Mouse (Mus musculus) CH12.LX (cell line): ENCODE measurements around the gene Syn3. TPM values are rescaled to one million over a fixed set of nuclear protein-coding genes. Genes with fewer than 3 reads are reported as not detected.

Source experiments
- DNase-seq: peaks from one replicate; pipeline ENCODE4 v3.0.0-alpha.2; 2013; ENCODE audit errors: extremely low read depth
- H3K27ac ChIP-seq: 2 replicates; pipeline ENCODE4 v1.5.1; 2012; ENCODE audit warnings: low read depth, mild to moderate bottlenecking, control low read depth, moderate library complexity; ENCODE audit not compliant: insufficient read depth
- H3K27me3 ChIP-seq: replicated peaks from 2 replicates; pipeline ENCODE3; 2012; ENCODE audit warnings: inconsistent platforms
- H3K36me3 ChIP-seq, 2 experiments: replicated peaks in 1 of 2; 2 replicates each; pipeline versions ENCODE3 to v1.6.1; 2012; ENCODE audit warnings: inconsistent platforms in 1 of 2, low read length in 1 of 2, mild to moderate bottlenecking in 1 of 2, mixed read lengths in 1 of 2, moderate library complexity in 1 of 2; ENCODE audit not compliant: control insufficient read depth in 1 of 2, insufficient read depth in 1 of 2
- H3K4me1 ChIP-seq, 2 experiments: 2 replicates each; pipeline ENCODE4 v1.6.1; 2012; ENCODE audit warnings: inconsistent platforms in 1 of 2, moderate library complexity in 1 of 2; ENCODE audit not compliant: insufficient read depth in 2 of 2, control insufficient read depth in 1 of 2
- H3K4me2 ChIP-seq: 2 replicates; pipeline ENCODE4 v1.6.1; 2012; ENCODE audit warnings: low read depth, mild to moderate bottlenecking, control low read depth; ENCODE audit not compliant: poor library complexity, insufficient read depth, severe bottlenecking
- H3K4me3 ChIP-seq, 3 experiments: fragments of 150-350 bp in 1 of 3; sonication (generic) in 1 of 3; replicated peaks in 1 of 3; 2 replicates each; pipeline versions ENCODE3 to v1.5.1; 2011 to 2012; ENCODE audit warnings: low read depth in 2 of 3, low read length in 2 of 3, mild to moderate bottlenecking in 2 of 3, moderate library complexity in 2 of 3, control low read depth in 1 of 3, improper control_type of control experiment in 1 of 3, inconsistent platforms in 1 of 3, mixed read lengths in 1 of 3; ENCODE audit not compliant: poor library complexity in 1 of 3
- H3K79me2 ChIP-seq: replicated peaks from 2 replicates; pipeline ENCODE4 v1.6.1; 2012; ENCODE audit warnings: mild to moderate bottlenecking, moderate library complexity; ENCODE audit not compliant: control insufficient read depth, poor library complexity, insufficient read depth, severe bottlenecking; ENCODE audit errors: extremely low read depth
- H3K9ac ChIP-seq: 2 replicates; pipeline ENCODE4 v1.6.1; 2012; ENCODE audit warnings: low read depth, mild to moderate bottlenecking, control low read depth, moderate library complexity; ENCODE audit not compliant: insufficient read depth
- H3K9me3 ChIP-seq: replicated peaks from 2 replicates; pipeline ENCODE3; 2012; ENCODE audit warnings: low read length, inconsistent platforms, mixed read lengths
- CHD1 ChIP-seq: IDR thresholded peaks from 2 replicates; pipeline ENCODE4 v1.6.1; 2012; ENCODE audit warnings: low read depth, low read length, improper control_type of control experiment, inconsistent platforms
- EP300 ChIP-seq: IDR thresholded peaks from 2 replicates; pipeline ENCODE4 v1.6.1; 2011; ENCODE audit warnings: low read length, improper control_type of control experiment
- ETS1 ChIP-seq: conservative IDR thresholded peaks from 2 replicates; pipeline ENCODE4 v1.6.1; 2012; ENCODE audit warnings: low read depth, mild to moderate bottlenecking, inconsistent platforms, low read length, improper control_type of control experiment, moderate library complexity
- IRF4 ChIP-seq: IDR thresholded peaks from 2 replicates; pipeline ENCODE4 v1.6.1; 2014; ENCODE audit warnings: low read depth, mild to moderate bottlenecking, inconsistent platforms, low read length, improper control_type of control experiment
- JUND ChIP-seq: conservative IDR thresholded peaks from 2 replicates; pipeline ENCODE4 v1.6.1; 2011; ENCODE audit warnings: low read depth, low read length, improper control_type of control experiment
- KAT2A ChIP-seq: IDR thresholded peaks from 2 replicates; pipeline ENCODE4 v1.6.1; 2012; ENCODE audit warnings: low read length, improper control_type of control experiment, inconsistent platforms; ENCODE audit not compliant: insufficient replicate concordance
- MAZ ChIP-seq: IDR thresholded peaks from 2 replicates; pipeline ENCODE4 v1.6.1; 2012; ENCODE audit warnings: low read depth, mild to moderate bottlenecking, inconsistent platforms, low read length, improper control_type of control experiment, moderate library complexity
- MEF2A ChIP-seq: IDR thresholded peaks from 2 replicates; pipeline ENCODE4 v1.6.1; 2014; ENCODE audit warnings: low read depth, mild to moderate bottlenecking, inconsistent platforms, low read length, improper control_type of control experiment, borderline replicate concordance
- MXI1 ChIP-seq: IDR thresholded peaks from 2 replicates; pipeline ENCODE4 v1.6.1; 2011; ENCODE audit warnings: mild to moderate bottlenecking, low read depth, low read length, improper control_type of control experiment
- MYC ChIP-seq: IDR thresholded peaks from 2 replicates; pipeline ENCODE4 v1.6.1; 2011; ENCODE audit warnings: low read depth, mild to moderate bottlenecking, improper control_type of control experiment, low read length
- NELFE ChIP-seq: IDR thresholded peaks from 2 replicates; pipeline ENCODE4 v1.6.1; 2011; ENCODE audit warnings: low read depth, low read length, improper control_type of control experiment
- PAX5 ChIP-seq: IDR thresholded peaks from 2 replicates; pipeline ENCODE4 v1.6.1; 2012; ENCODE audit warnings: low read length, inconsistent platforms, mixed read lengths
- POLR2AphosphoS2 ChIP-seq: IDR thresholded peaks from 2 replicates; pipeline ENCODE4 v1.6.1; 2011; ENCODE audit warnings: low read depth, low read length, improper control_type of control experiment
- RCOR1 ChIP-seq: conservative IDR thresholded peaks from 2 replicates; pipeline ENCODE4 v1.6.1; 2012; ENCODE audit warnings: low read depth, mild to moderate bottlenecking, inconsistent platforms, low read length, improper control_type of control experiment
- TCF12 ChIP-seq: IDR thresholded peaks from 2 replicates; pipeline ENCODE4 v1.6.1; 2014; ENCODE audit warnings: low read depth, mild to moderate bottlenecking, inconsistent platforms, low read length, improper control_type of control experiment
- UBTF ChIP-seq: IDR thresholded peaks from 2 replicates; pipeline ENCODE4 v1.6.1; 2012; ENCODE audit warnings: low read depth, mild to moderate bottlenecking, inconsistent platforms, low read length, improper control_type of control experiment, moderate library complexity
- USF1 ChIP-seq: IDR thresholded peaks from 2 replicates; pipeline ENCODE4 v1.6.1; 2014; ENCODE audit warnings: low read depth, mild to moderate bottlenecking, inconsistent platforms, low read length, improper control_type of control experiment
- ZKSCAN1 ChIP-seq: IDR thresholded peaks from 2 replicates; pipeline ENCODE4 v1.6.1; 2012; ENCODE audit warnings: low read depth, inconsistent platforms, low read length, improper control_type of control experiment, borderline replicate concordance
- ZNF384 ChIP-seq: IDR thresholded peaks from 2 replicates; pipeline ENCODE4 v1.6.1; 2012; ENCODE audit warnings: low read depth, low read length, improper control_type of control experiment, inconsistent platforms
- dilution Hi-C: fragments of 300-500 bp; cut with MboI; formaldehyde crosslinking; loops from 2 replicates; pipeline ENCODE4 v1.14.3; 2020; ENCODE audit warnings: low sequenced_read_pairs; ENCODE audit not compliant: extremely low pct_unique_long_range_greater_than_20kb, extremely low pct_ligation_motif_present
- in situ Hi-C: fragments of 300-500 bp; cut with MboI; formaldehyde crosslinking; loops from 3 replicates; pipeline ENCODE4 v1.14.3; 2019; ENCODE audit warnings: low sequenced_read_pairs, low pct_ligation_motif_present, low pct_unique_long_range_greater_than_20kb, mixed read lengths
- polyA plus RNA-seq: library from polyadenylated mRNA; unstranded; fragments of >175 nt; gene quantifications from 2 replicates; pipeline ENCODE4 v1.2.1, GENCODE M21; 2012; ENCODE audit warnings: low read depth; ENCODE audit not compliant: insufficient read length
- total RNA-seq, 2 experiments: library from RNA; depleted of rRNA; stranded (reverse); fragments of 300-350 nt in 1 of 2; fragments of >200 nt in 1 of 2; gene quantifications; 2 replicates each; pipeline ENCODE4 v1.2.3; 2012 to 2014

Syn3 gene
- total and polyA plus RNA-seq, 3 experiments: 2.8 to 8.9 (median 5.6) TPM

DNA sequence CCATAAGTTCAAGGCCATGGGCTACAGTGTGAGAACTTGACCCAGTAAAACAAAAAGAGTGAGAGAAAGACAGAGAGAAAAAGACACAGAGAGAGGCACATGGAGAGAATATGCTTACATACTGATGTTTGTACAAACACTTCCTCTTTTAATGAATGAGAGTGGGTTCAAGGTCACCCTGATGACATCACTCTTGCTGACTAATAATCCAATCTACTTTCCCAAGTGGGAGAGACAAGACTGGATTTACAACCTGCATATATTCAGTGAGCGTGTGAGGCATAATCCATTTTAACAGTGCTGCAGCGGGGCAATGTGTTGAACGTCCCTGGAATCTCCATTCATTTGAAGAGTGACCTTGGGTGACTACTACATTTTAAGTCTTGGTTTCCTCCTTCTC, 256.0 kb downstream of the Syn3 start:
- H3K9ac ChIP-seq: no peak overlapping the region
- no peaks in the 10 kb centered on the region for H3K27me3 ChIP-seq
- H3K79me2 ChIP-seq: no peaks in the 10 kb centered on the region
- H3K9me3 ChIP-seq: no peaks in the 10 kb centered on the region
- H3K4me3 ChIP-seq: no peak overlapping the region
- no peaks in the 10 kb centered on the region for H3K36me3 ChIP-seq
- dilution Hi-C loops: no loop called here
- peak; percentile 26 for DNase-seq
- H3K4me2 ChIP-seq: no peak overlapping the region
- peaks cover 21 to 39% of the 10 kb centered on the region in 2 experiments for H3K4me1 ChIP-seq
- no peak for TF ChIP-seq POLR2AphosphoS2
- TF ChIP-seq EP300: peak; percentile 45; the same call in 1 of the 2 replicates
- TF ChIP-seq, all 38 proteins: peak for 1
- in situ Hi-C loops: no loop called here
- no peak overlapping the region for H3K27ac ChIP-seq

DNA sequence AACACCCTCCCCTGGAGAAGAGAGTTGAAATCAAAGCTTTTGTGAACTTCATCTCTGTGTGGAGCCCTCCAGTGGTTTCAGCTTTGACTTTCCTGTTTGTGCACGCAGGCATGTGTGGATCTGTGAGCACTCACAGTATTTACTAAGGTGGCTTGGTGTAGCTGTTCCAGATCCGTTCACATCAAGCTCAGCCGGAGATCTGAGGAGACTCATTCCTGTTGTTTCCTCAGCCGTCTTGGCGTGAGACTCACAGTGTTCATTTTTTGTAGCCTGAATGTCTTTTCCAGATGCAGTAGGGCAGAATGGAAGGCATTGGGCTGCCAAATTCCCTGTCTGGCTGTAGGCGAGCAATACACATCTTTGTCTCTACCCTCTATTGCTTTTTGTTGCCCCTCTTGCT, 268.7 kb downstream of the Syn3 start:
- in situ Hi-C loops (no loop called here), dilution Hi-C loops (no loop called here)
- TF ChIP-seq MYC: no peak
- TF ChIP-seq MEF2A: no peak
- no peak for TF ChIP-seq MAZ
- no peak for TF ChIP-seq UBTF
- no peak for TF ChIP-seq TCF12
- TF ChIP-seq KAT2A: no peak
- no peak for TF ChIP-seq EP300
- TF ChIP-seq PAX5: no peak
- TF ChIP-seq CHD1: no peak
- TF ChIP-seq USF1: no peak
- TF ChIP-seq ZNF384: no peak
- no peak for TF ChIP-seq NELFE
- TF ChIP-seq MXI1: no peak
- TF ChIP-seq ETS1: no peak
- TF ChIP-seq RCOR1: no peak
- no peak for TF ChIP-seq JUND
- TF ChIP-seq ZKSCAN1: no peak
- TF ChIP-seq IRF4: no peak
- no peak overlapping the region for H3K27ac ChIP-seq
- no peaks in the 10 kb centered on the region for H3K79me2 ChIP-seq
- H3K36me3 ChIP-seq: peaks cover 0 to 2% of the 10 kb centered on the region in 2 experiments
- no peak overlapping the region for H3K4me3 ChIP-seq
- no peaks in the 10 kb centered on the region for H3K4me1 ChIP-seq
- no peaks in the 10 kb centered on the region for H3K9me3 ChIP-seq
- H3K27me3 ChIP-seq: no peaks in the 10 kb centered on the region
- no peak overlapping the region for H3K9ac ChIP-seq
- H3K4me2 ChIP-seq: no peak overlapping the region
- DNase-seq: no peak
